Mouse (Mus musculus) neural tube, embryonic 11.5 days (tissue): Measurements from ENCODE around the gene Mrpl19. TPM values are rescaled to one million over a fixed set of nuclear protein-coding genes. Genes with fewer than 3 reads are reported as not detected.
A peak's percentile ranks its signal among the peaks of the same experiment; 100 is the strongest.

ENCODE experiments used
- ATAC-seq: fragments of 200-750 bp; cut with Nextera tagmentation; 2 replicates; pipeline ENCODE4 v1.8.0; 2017; ENCODE audit warnings: moderate number of reproducible peaks, mild to moderate bottlenecking, moderate TSS enrichment, moderate library complexity; ENCODE audit not compliant: insufficient read depth, low FRiP score, low TSS enrichment
- DNase-seq: peaks from one replicate; pipeline ENCODE4 v3.0.0-alpha.2; 2015; ENCODE audit warnings: low spot score
- H3K27ac ChIP-seq: fragments of 300-500 bp; sonication (generic); 2 replicates; pipeline ENCODE4 v1.5.1; 2014; ENCODE audit warnings: low read depth, mild to moderate bottlenecking, low read length
- H3K27me3 ChIP-seq: fragments of 300-500 bp; sonication (generic); 2 replicates; pipeline ENCODE4 v1.6.1; 2014; ENCODE audit warnings: mild to moderate bottlenecking, low read length, mixed read lengths; ENCODE audit not compliant: control insufficient read depth, insufficient read depth
- H3K36me3 ChIP-seq: fragments of 300-500 bp; sonication (generic); 2 replicates; pipeline ENCODE4 v1.6.1; 2014; ENCODE audit warnings: mild to moderate bottlenecking, low read length, moderate library complexity, mixed read lengths; ENCODE audit not compliant: control insufficient read depth, insufficient read depth
- H3K4me1 ChIP-seq: fragments of 300-500 bp; sonication (generic); 2 replicates; pipeline ENCODE4 v1.6.1; 2014; ENCODE audit warnings: low read length, mixed read lengths; ENCODE audit not compliant: control insufficient read depth, insufficient read depth
- H3K4me2 ChIP-seq: fragments of 300-500 bp; sonication (generic); 2 replicates; pipeline ENCODE4 v1.6.1; 2014; ENCODE audit warnings: low read depth, mild to moderate bottlenecking, moderate library complexity
- H3K4me3 ChIP-seq: fragments of 300-500 bp; sonication (generic); 2 replicates; pipeline ENCODE4 v1.5.1; 2014; ENCODE audit warnings: low read depth, low read length
- H3K9ac ChIP-seq: fragments of 300-500 bp; sonication (generic); 2 replicates; pipeline ENCODE4 v1.6.1; 2014; ENCODE audit warnings: mild to moderate bottlenecking, low read length
- H3K9me3 ChIP-seq: fragments of 300-500 bp; sonication (generic); 2 replicates; pipeline ENCODE4 v1.6.1; 2016; ENCODE audit warnings: low read length; ENCODE audit not compliant: control insufficient read depth
- WGBS: fragments of 180-500 bp; shearing (Covaris S2); extraction: QIAGEN DNeasy Blood & Tissue Kit; methylation state at CpG from one replicate; pipeline ENCODE4 v1.1.7; 2014; 5-methylcytosine and 5-hydroxymethylcytosine counted together
- polyA plus RNA-seq: library from polyadenylated mRNA; unstranded; fragments of >200 nt; fragmentation: Nextera tagmentation; extraction: Ambion mirVana; gene quantifications from 2 replicates; pipeline ENCODE4 v1.2.1, GENCODE M21; 2014

Mrpl19 gene
- polyA plus RNA-seq, 1 experiment from 2014 or later: 62.3 TPM

GRCm38 (mm10) chr6:81975971-81976621 is 10.3 kb upstream of the Mrpl19 start:
- 48% methylated on average over 7 of the region's 7 CpGs for WGBS
- no peaks in the 10 kb centered on the region for H3K9me3 ChIP-seq
- ATAC-seq: peak; percentile 60; the same call in 1 of the 2 replicates
- H3K27ac ChIP-seq: no peak overlapping the region
- DNase-seq: peak; percentile 69
- H3K4me3 ChIP-seq: no peak overlapping the region
- no peak overlapping the region for H3K4me2 ChIP-seq
- no peaks in the 10 kb centered on the region for H3K27me3 ChIP-seq
- no peak overlapping the region for H3K9ac ChIP-seq
- no peaks in the 10 kb centered on the region for H3K4me1 ChIP-seq
- H3K36me3 ChIP-seq: no peaks in the 10 kb centered on the region

DNA sequence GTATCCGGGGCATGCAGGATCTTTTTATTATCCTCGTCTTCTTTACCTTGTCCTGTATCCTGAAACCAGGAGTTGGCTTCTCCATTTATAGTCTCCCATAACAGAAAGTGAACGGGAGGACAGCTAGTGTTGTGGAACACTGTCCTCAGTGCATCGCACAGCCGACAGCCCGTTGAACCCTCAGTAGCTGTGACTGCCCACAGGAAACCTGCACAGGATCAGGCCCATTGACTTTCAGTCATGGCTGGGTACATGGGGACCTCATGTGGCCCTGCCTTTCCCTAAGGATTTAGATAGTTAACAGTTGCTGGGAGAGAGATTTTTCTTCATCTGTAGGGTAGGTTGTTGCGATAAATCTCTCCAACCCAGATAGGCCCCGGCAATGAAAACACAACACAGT is 6.8 kb upstream of the Mrpl19 start:
- Histone ChIP-seq H3K9ac (no peak overlapping the region), H3K27ac (no peak overlapping the region), H3K4me2 (no peak overlapping the region), H3K27me3 (no peaks in the 10 kb centered on the region), H3K9me3 (no peaks in the 10 kb centered on the region), H3K4me3 (no peak overlapping the region), H3K36me3 (no peaks in the 10 kb centered on the region), H3K4me1 (no peaks in the 10 kb centered on the region)
- no peak for ATAC-seq
- DNase-seq: no peak
- 88% methylated on average over 8 of the region's 8 CpGs for WGBS

GRCm38 (mm10) chr6:81971196-81971595 is 5.4 kb upstream of the Mrpl19 start:
- Histone ChIP-seq H3K4me2 (no peak overlapping the region), H3K36me3 (no peaks in the 10 kb centered on the region), H3K9ac (no peak overlapping the region), H3K27me3 (no peaks in the 10 kb centered on the region), H3K4me3 (no peak overlapping the region), H3K4me1 (no peaks in the 10 kb centered on the region), H3K9me3 (no peaks in the 10 kb centered on the region), H3K27ac (no peak overlapping the region)
- ATAC-seq (no peak), DNase-seq (no peak)
- 87% methylated on average over 7 of the region's 7 CpGs for WGBS

DNA sequence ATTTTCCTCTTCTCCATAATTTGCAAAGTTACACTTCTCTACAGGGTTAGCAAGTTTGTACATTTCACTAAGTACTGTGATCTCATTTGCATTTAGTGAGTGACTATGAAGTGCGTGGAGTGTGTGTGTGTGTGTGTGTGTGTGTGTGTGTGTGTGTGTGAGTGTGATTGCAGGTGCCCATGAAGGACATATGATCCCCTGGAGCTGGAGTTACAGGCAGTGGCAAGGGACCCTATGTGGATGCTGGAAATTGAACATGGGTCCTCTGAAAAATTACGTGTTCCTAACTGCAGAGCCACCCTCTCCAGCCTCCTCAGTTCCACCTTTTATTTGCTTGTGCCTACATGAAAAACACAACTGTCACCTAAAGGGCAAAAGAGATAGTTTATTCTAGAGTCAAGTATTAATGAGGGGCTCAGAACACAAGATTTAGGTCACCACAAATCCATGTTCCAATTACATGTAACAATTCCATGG is 348 bp upstream of the Mrpl19 start:
- no peak for ATAC-seq
- H3K27ac ChIP-seq: no peak overlapping the region
- H3K9me3 ChIP-seq: no peaks in the 10 kb centered on the region

DNA sequence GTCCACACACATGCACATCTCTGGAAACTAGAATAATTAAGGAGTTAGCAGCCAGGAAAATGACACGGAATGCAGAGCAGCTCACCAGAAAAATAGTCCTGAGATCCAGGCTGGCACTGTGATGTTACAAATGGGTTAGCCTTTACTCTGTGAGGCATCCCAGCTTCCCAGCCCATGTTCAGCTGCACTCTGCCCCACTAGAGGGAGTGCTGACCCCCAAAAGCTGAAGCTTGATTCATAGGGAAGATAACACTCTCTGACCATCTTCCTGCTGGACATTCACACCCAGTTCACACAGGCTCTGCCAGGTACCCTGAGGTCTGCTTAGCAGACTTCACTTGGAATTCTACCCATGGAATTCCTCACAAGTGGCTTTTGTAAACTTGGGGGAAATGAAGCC is 5.5 kb downstream of the Mrpl19 start:
- Histone ChIP-seq H3K4me2 (no peak overlapping the region), H3K9me3 (no peaks in the 10 kb centered on the region), H3K36me3 (peaks cover 18% of the 10 kb centered on the region), H3K4me1 (peaks cover 7% of the 10 kb centered on the region), H3K4me3 (no peak overlapping the region), H3K9ac (no peak overlapping the region), H3K27ac (no peak overlapping the region), H3K27me3 (no peaks in the 10 kb centered on the region)
- no peak for DNase-seq
- peak; percentile 24; the same call in 1 of the 2 replicates for ATAC-seq
- 83% methylated on average over 1 of the region's 1 CpGs for WGBS

More for the DNA sequence above, 348 bp upstream of the Mrpl19 start:
- Histone ChIP-seq H3K9ac (no peak overlapping the region), H3K4me1 (peaks cover 7% of the 10 kb centered on the region), H3K4me3 (peak overlapping the region; percentile 91), H3K4me2 (peak overlapping the region; percentile 21; the same call in 1 of the 2 replicates), H3K36me3 (no peaks in the 10 kb centered on the region), H3K27me3 (no peaks in the 10 kb centered on the region)
- 52% methylated on average over 2 of the region's 2 CpGs for WGBS
- no peak for DNase-seq

- 94% methylated on average over 8 of the region's 8 CpGs for WGBS
- peaks cover 4% of the 10 kb centered on the region for H3K4me1 ChIP-seq
- H3K4me3 ChIP-seq: no peak overlapping the region
- ATAC-seq (0 out of 2 replicates have a peak, but pooled peaks have one; percentile 5), DNase-seq (no peak)
- no peak overlapping the region for H3K27ac ChIP-seq
- H3K36me3 ChIP-seq: peaks cover 20% of the 10 kb centered on the region
- H3K4me2 ChIP-seq: no peak overlapping the region
- H3K27me3 ChIP-seq: no peaks in the 10 kb centered on the region
- no peaks in the 10 kb centered on the region for H3K9me3 ChIP-seq
- no peak overlapping the region for H3K9ac ChIP-seq
Measured at GRCm38 (mm10) chr6:81959866-81960265, 5.9 kb downstream of the Mrpl19 start.

DNA sequence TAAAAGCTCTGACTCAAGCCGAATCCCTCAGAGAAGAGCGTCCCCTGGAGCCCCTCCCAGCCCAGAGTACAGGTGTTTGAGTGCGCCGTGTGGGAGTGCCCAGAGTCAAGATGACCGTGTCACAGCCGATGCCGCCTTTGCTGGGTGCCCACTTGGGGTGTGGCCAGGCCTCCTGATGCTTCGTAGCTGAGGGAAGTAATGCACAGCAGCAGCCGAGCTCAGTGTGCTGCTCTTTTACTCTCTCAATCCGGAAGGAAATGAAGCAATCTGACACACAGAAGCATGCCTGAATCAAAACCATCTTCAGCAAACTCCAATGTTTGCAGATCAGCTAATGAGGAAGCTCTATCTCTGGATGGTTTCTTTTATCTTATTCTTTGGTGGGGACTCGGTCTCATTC is 7.8 kb downstream of the Mrpl19 start:
- no peak overlapping the region for H3K27ac ChIP-seq
- 94% methylated on average over 11 of the region's 11 CpGs for WGBS
- no peak for ATAC-seq
- no peaks in the 10 kb centered on the region for H3K27me3 ChIP-seq
- H3K36me3 ChIP-seq: peaks cover 20% of the 10 kb centered on the region
- H3K9ac ChIP-seq: no peak overlapping the region
- no peaks in the 10 kb centered on the region for H3K9me3 ChIP-seq
- H3K4me3 ChIP-seq: no peak overlapping the region
- H3K4me2 ChIP-seq: no peak overlapping the region
- H3K4me1 ChIP-seq: no peaks in the 10 kb centered on the region
- DNase-seq: no peak

GRCm38 (mm10) chr6:81956399-81956798 is 9.4 kb downstream of the Mrpl19 start:
- H3K4me1 ChIP-seq: no peaks in the 10 kb centered on the region
- H3K27ac ChIP-seq: no peak overlapping the region
- no peak overlapping the region for H3K4me2 ChIP-seq
- H3K27me3 ChIP-seq: no peaks in the 10 kb centered on the region
- peaks cover 27% of the 10 kb centered on the region for H3K36me3 ChIP-seq
- no peak overlapping the region for H3K4me3 ChIP-seq
- ATAC-seq: no peak
- 92% methylated on average over 4 of the region's 4 CpGs for WGBS
- DNase-seq: no peak
- no peaks in the 10 kb centered on the region for H3K9me3 ChIP-seq
- H3K9ac ChIP-seq: no peak overlapping the region

- no peak for ATAC-seq
- Histone ChIP-seq H3K36me3 (peaks cover 28% of the 10 kb centered on the region), H3K4me2 (no peak overlapping the region), H3K4me1 (no peaks in the 10 kb centered on the region), H3K9me3 (no peaks in the 10 kb centered on the region), H3K27ac (no peak overlapping the region), H3K4me3 (no peak overlapping the region), H3K9ac (no peak overlapping the region), H3K27me3 (no peaks in the 10 kb centered on the region)
- 84% methylated on average over 5 of the region's 5 CpGs for WGBS
- DNase-seq: no peak
Measured at GRCm38 (mm10) chr6:81955133-81955532, 10.6 kb downstream of the Mrpl19 start.
